Mouse (Mus musculus): ENCODE measurements around the gene Socs5.

Socs5 gene

DNA sequence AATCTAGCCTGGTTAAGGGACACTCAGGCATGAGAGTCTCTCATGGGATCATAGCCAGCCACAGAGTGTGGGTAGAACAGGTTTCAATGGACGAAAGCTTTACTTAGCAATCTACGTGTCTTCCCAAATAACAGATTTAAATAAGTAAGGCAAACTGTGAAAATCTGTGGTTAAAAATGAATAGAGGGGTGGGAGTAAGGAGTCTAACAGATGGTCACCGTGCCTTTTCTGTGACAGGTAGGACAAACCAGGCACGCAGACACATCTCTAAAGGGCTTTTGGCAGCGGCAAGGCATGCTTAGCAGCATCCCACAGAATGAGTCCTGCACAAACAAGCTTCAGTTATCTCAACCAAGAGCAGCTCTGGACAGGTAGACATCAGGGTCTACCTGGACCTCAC, 59.9 kb downstream of the Socs5 start:
- DNase-seq (ENCODE audit: low spot score) = no peak

DNA sequence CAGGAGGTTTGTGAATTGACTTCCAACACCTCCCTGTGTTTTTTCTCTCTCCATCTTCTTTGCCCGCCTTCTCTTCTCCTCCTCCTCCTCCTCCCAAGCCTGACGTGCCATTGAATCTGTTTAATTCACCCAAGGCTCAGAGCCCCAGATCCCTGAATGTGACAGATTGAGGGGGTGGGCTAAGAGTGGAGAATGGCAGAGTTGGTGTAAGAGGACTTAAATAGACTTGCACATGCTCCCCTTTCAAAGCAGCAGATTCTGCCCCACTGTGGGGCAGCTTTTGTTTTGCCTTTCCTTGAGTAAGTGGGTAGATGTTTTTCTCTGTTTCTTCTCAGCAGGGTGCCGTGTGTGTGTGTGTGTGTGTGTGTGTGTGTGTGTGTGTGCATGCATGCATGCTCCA, 61.6 kb downstream of the Socs5 start:
- no peak for DNase-seq (ENCODE audit: low spot score)

DNA sequence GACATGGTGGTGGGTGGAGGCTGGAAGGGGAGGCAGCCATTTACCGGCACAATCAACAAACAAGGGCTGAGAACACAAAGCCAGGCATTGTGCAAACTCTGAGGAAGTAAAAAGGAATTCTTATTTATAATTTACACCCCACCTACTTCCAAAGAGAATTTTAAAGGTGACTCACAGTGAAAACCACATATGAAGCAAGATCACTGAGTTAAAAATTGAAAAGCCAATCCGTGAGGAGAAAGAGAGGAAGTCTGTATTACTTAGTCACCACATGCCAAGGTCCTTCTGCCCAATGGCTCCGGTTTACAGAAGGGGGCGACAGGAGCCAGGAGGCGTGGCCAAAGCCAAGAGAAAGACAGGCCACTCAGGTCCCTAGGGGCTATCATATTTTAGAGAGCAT, 62.9 kb downstream of the Socs5 start:
- no peak for DNase-seq (ENCODE audit: low spot score)

- no peak for DNase-seq (ENCODE audit: low spot score)
Observed at GRCm38 (mm10) chr17:87172031-87172430, 64.6 kb downstream of the Socs5 start.

DNA sequence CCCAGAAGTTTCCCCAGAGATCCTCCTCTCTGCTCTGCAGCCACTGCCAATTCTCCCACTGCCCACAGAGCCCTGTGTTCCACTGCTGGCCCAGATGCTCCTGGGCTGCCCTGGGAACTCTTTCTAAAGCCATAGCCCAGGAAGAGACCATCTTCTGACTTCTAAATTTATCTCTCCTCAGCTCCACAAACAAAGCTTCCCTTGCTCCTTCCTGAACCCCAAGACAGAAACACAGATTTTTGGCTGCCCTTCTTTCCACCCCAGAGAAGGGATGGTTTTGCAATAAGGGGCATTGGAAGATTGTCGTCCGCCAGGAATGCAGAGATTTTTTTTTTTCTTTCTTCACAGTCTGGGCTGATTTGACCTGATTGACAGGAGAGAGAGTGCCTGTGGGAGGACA, 66.5 kb downstream of the Socs5 start:
- no peak for DNase-seq (ENCODE audit: low spot score)

GRCm38 (mm10) chr17:87174651-87175331, 67.3 kb downstream of the Socs5 start:
- DNase-seq (ENCODE audit: low spot score) = peak; percentile 19

GRCm38 (mm10) chr17:87176066-87177012, 68.9 kb downstream of the Socs5 start:
- DNase-seq (ENCODE audit: low spot score) = no peak

DNA sequence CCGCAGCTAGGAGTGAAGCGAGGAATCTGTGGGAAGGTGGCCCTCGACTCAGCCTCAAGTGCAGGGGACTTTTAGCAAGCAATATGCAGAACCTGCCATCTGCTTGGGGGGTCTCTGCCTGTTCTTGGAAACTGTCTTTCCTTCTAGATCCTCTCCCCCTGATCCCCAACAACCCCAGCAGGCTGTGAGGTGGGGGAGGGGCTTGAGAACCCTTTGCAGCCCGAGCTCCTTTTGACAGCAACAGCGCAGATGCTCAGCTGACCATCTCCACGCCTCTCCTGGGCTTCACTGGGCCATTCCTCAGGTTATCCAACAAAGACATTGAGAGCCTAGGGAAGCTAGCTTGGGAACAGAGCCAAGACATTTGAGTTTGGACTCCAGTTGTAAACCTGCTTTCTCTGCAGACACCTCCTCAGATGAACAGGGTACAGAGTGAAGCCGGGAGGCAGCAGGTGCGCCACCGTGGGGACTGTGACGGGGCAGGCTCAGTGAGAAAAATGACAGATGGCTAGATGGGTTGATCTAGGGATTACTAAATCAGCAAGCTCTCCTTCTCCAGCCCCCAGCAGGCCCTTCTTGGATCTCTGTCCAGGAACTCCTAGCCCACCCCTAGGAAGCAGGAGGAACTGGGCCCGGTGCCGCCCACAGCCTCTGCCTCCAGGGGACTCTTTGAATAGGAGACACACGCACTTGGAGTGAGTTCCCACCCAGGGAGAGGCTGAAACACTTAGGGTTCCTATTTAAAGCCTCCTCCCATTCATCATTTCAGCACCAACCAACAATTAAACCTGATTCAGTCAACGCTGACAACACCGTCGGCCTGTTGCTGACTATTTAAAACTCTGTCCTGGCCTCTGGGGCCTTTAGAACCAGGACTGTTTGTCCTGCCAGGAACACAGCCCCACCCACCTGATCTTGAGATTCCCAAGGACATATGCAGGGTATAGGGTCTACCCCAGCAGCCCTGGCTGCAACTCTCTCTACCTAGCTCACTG, 71.4 kb downstream of the Socs5 start:
- no peak for DNase-seq (ENCODE audit: low spot score)

- no peak for DNase-seq (ENCODE audit: low spot score)
Observed at GRCm38 (mm10) chr17:87179939-87180550, 72.6 kb downstream of the Socs5 start.

- no peak for DNase-seq (ENCODE audit: low spot score)
Observed at GRCm38 (mm10) chr17:87181683-87182346, 74.3 kb downstream of the Socs5 start.

GRCm38 (mm10) chr17:87185461-87186066, 78.1 kb downstream of the Socs5 start:
- DNase-seq (ENCODE audit: low spot score) = no peak

- DNase-seq (ENCODE audit: low spot score) = no peak
Observed at GRCm38 (mm10) chr17:87187005-87187404, 79.5 kb downstream of the Socs5 start.

Measured in urinary bladder, postnatal 25 days (tissue).